Mouse (Mus musculus): ENCODE results near the gene Ctf2. TPM values are rescaled to one million over a fixed set of nuclear protein-coding genes. Genes with fewer than 3 reads are reported as not detected.

Ctf2 gene
- total RNA-seq, 1 experiment, result 0.71 TPM

GRCm38 (mm10) chr7:127718339-127718738, 13.6 kb downstream of the Ctf2 start:
- Histone ChIP-seq H3K9ac (ENCODE audit: insufficient read depth, low read depth, low read length, poor library complexity, severe bottlenecking) (no peak overlapping the region), H3K36me3 (ENCODE audit: control insufficient read depth, insufficient read depth, low read length, poor library complexity, severe bottlenecking) (no peaks in the 10 kb centered on the region), H3K4me1 (ENCODE audit: control insufficient read depth in 2 of 2, insufficient read depth in 2 of 2, low read length in 2 of 2, poor library complexity in 1 of 2) (peaks cover 1 to 3% of the 10 kb centered on the region in 2 experiments; a peak in 1 of 4 replicates), H3K9me3 (ENCODE audit: control insufficient read depth, insufficient read depth, low read depth, low read length) (no peaks in the 10 kb centered on the region), H3K4me3 (ENCODE audit: insufficient read depth in 1 of 2, low read depth in 1 of 2, low read length in 2 of 2, poor library complexity in 1 of 2, severe bottlenecking in 1 of 2) (no peak overlapping the region), H3K27ac (ENCODE audit: insufficient read depth, low read depth, low read length, poor library complexity, severe bottlenecking) (no peak overlapping the region)
- no peak for DNase-seq (ENCODE audit: low read depth, low spot score)
- in situ Hi-C loops (cut with MboI; ENCODE audit: low sequenced_read_pairs in 2 of 2, unreplicated experiment in 2 of 2), result no loop called here
- TF ChIP-seq CHD2 (IDR thresholded peaks at IDR 0.05; ENCODE audit: low read depth, low read length) (no peak), HCFC1 (IDR thresholded peaks at IDR 0.05; ENCODE audit: borderline replicate concordance, insufficient read depth, low read length) (no peak), ZC3H11A (IDR thresholded peaks at IDR 0.05; ENCODE audit: borderline replicate concordance, low read depth, low read length) (no peak), ZNF384 (IDR thresholded peaks at IDR 0.05; ENCODE audit: low read depth, low read length) (no peak), MAFK (IDR thresholded peaks at IDR 0.05; ENCODE audit: insufficient read depth, low read depth, low read length) (no peak)

GRCm38 (mm10) chr7:127716992-127717391, 15.0 kb downstream of the Ctf2 start:
- TF ChIP-seq CHD2 (IDR thresholded peaks at IDR 0.05; ENCODE audit: low read depth, low read length), result no peak
- no peak for TF ChIP-seq ZC3H11A (IDR thresholded peaks at IDR 0.05; ENCODE audit: borderline replicate concordance, low read depth, low read length)
- TF ChIP-seq HCFC1 (IDR thresholded peaks at IDR 0.05; ENCODE audit: borderline replicate concordance, insufficient read depth, low read length), result no peak; the same call in 1 of the 2 replicates
- no peak for TF ChIP-seq ZNF384 (IDR thresholded peaks at IDR 0.05; ENCODE audit: low read depth, low read length)
- no peak for TF ChIP-seq MAFK (IDR thresholded peaks at IDR 0.05; ENCODE audit: insufficient read depth, low read depth, low read length)
- Histone ChIP-seq H3K36me3 (ENCODE audit: control insufficient read depth, insufficient read depth, low read length, poor library complexity, severe bottlenecking) (no peaks in the 10 kb centered on the region), H3K27ac (ENCODE audit: insufficient read depth, low read depth, low read length, poor library complexity, severe bottlenecking) (no peak overlapping the region), H3K4me1 (ENCODE audit: control insufficient read depth in 2 of 2, insufficient read depth in 2 of 2, low read length in 2 of 2, poor library complexity in 1 of 2) (peaks cover 1 to 5% of the 10 kb centered on the region in 2 experiments; a peak in 2 of 4 replicates), H3K9ac (ENCODE audit: insufficient read depth, low read depth, low read length, poor library complexity, severe bottlenecking) (peak overlapping the region; percentile 79), H3K9me3 (ENCODE audit: control insufficient read depth, insufficient read depth, low read depth, low read length) (no peaks in the 10 kb centered on the region), H3K4me3 (ENCODE audit: insufficient read depth in 1 of 2, low read depth in 1 of 2, low read length in 2 of 2, poor library complexity in 1 of 2, severe bottlenecking in 1 of 2) (peak overlapping the region; percentile 64 to 72)
- DNase-seq (ENCODE audit: low read depth, low spot score), result no peak
- in situ Hi-C loops (cut with MboI; ENCODE audit: low sequenced_read_pairs in 2 of 2, unreplicated experiment in 2 of 2), result no loop called here

GRCm38 (mm10) chr7:127714816-127715215, 17.1 kb downstream of the Ctf2 start:
- Histone ChIP-seq H3K9ac (ENCODE audit: insufficient read depth, low read depth, low read length, poor library complexity, severe bottlenecking) (no peak overlapping the region), H3K4me3 (ENCODE audit: insufficient read depth in 1 of 2, low read depth in 1 of 2, low read length in 2 of 2, poor library complexity in 1 of 2, severe bottlenecking in 1 of 2) (no peak overlapping the region), H3K27ac (ENCODE audit: insufficient read depth, low read depth, low read length, poor library complexity, severe bottlenecking) (no peak overlapping the region), H3K9me3 (ENCODE audit: control insufficient read depth, insufficient read depth, low read depth, low read length) (no peaks in the 10 kb centered on the region), H3K36me3 (ENCODE audit: control insufficient read depth, insufficient read depth, low read length, poor library complexity, severe bottlenecking) (no peaks in the 10 kb centered on the region), H3K4me1 (ENCODE audit: control insufficient read depth in 2 of 2, insufficient read depth in 2 of 2, low read length in 2 of 2, poor library complexity in 1 of 2) (peaks cover 8% of the 10 kb centered on the region in 2 experiments; a peak in 3 of 4 replicates)
- DNase-seq (ENCODE audit: low read depth, low spot score), result no peak
- in situ Hi-C loops (cut with MboI; ENCODE audit: low sequenced_read_pairs in 2 of 2, unreplicated experiment in 2 of 2), result no loop called here
- TF ChIP-seq HCFC1 (IDR thresholded peaks at IDR 0.05; ENCODE audit: borderline replicate concordance, insufficient read depth, low read length) (no peak), MAFK (IDR thresholded peaks at IDR 0.05; ENCODE audit: insufficient read depth, low read depth, low read length) (no peak), ZNF384 (IDR thresholded peaks at IDR 0.05; ENCODE audit: low read depth, low read length) (no peak), CHD2 (IDR thresholded peaks at IDR 0.05; ENCODE audit: low read depth, low read length) (no peak), ZC3H11A (IDR thresholded peaks at IDR 0.05; ENCODE audit: borderline replicate concordance, low read depth, low read length) (no peak)

- Histone ChIP-seq H3K4me1 (ENCODE audit: control insufficient read depth in 2 of 2, insufficient read depth in 2 of 2, low read length in 2 of 2, poor library complexity in 1 of 2) (peaks cover 7 to 13% of the 10 kb centered on the region in 2 experiments), H3K4me3 (ENCODE audit: insufficient read depth in 1 of 2, low read depth in 1 of 2, low read length in 2 of 2, poor library complexity in 1 of 2, severe bottlenecking in 1 of 2) (peak within 1 kb of the TSS; percentile 55 to 69), H3K36me3 (ENCODE audit: control insufficient read depth, insufficient read depth, low read length, poor library complexity, severe bottlenecking) (no peaks in the 10 kb centered on the region), H3K9ac (ENCODE audit: insufficient read depth, low read depth, low read length, poor library complexity, severe bottlenecking) (peak within 1 kb of the TSS; percentile 73), H3K27ac (ENCODE audit: insufficient read depth, low read depth, low read length, poor library complexity, severe bottlenecking) (peak within 1 kb of the TSS; percentile 87), H3K9me3 (ENCODE audit: control insufficient read depth, insufficient read depth, low read depth, low read length) (no peaks in the 10 kb centered on the region)
- peak; percentile 83 for DNase-seq (ENCODE audit: low read depth, low spot score)
- in situ Hi-C loops (cut with MboI; ENCODE audit: low sequenced_read_pairs in 2 of 2, unreplicated experiment in 2 of 2), result no loop called here
- 0 out of 2 replicates have a peak, but pooled peaks have one; percentile 9 for TF ChIP-seq CHD2 (IDR thresholded peaks at IDR 0.05; ENCODE audit: low read depth, low read length)
- TF ChIP-seq HCFC1 (IDR thresholded peaks at IDR 0.05; ENCODE audit: borderline replicate concordance, insufficient read depth, low read length), result peak; percentile 95
- TF ChIP-seq ZC3H11A (IDR thresholded peaks at IDR 0.05; ENCODE audit: borderline replicate concordance, low read depth, low read length), result no peak
- TF ChIP-seq MAFK (IDR thresholded peaks at IDR 0.05; ENCODE audit: insufficient read depth, low read depth, low read length), result no peak
- TF ChIP-seq ZNF384 (IDR thresholded peaks at IDR 0.05; ENCODE audit: low read depth, low read length), result no peak
Observed at GRCm38 (mm10) chr7:127712461-127713385, 19.2 kb downstream of the Ctf2 start, which contains the start of gene Ctf1. Ctf1 (plus strand) TSS chr7:127712736.
